Mouse (Mus musculus) lung, embryonic 15.5 days (tissue): ENCODE results near the gene Unc13a. TPM values are rescaled to one million over a fixed set of nuclear protein-coding genes. Genes with fewer than 3 reads are reported as not detected.

Experiments used
- ATAC-seq: fragments of 200-750 bp; cut with Nextera tagmentation; 2 replicates; pipeline ENCODE4 v1.8.0; 2017; ENCODE audit warnings: moderate number of reproducible peaks, borderline replicate concordance; ENCODE audit not compliant: low FRiP score, low TSS enrichment; ENCODE audit errors: extremely low read depth
- H3K27ac ChIP-seq: fragments of 300-500 bp; sonication (generic); 2 replicates; pipeline ENCODE4 v1.5.1; 2015; ENCODE audit warnings: moderate library complexity, mild to moderate bottlenecking, inconsistent platforms
- H3K27me3 ChIP-seq: fragments of 300-500 bp; sonication (generic); 2 replicates; pipeline ENCODE4 v1.6.1; 2015; ENCODE audit warnings: inconsistent platforms
- H3K36me3 ChIP-seq: fragments of 300-500 bp; sonication (generic); 2 replicates; pipeline ENCODE4 v1.6.1; 2015; ENCODE audit warnings: inconsistent platforms
- H3K4me1 ChIP-seq: fragments of 300-500 bp; sonication (generic); 2 replicates; pipeline ENCODE4 v1.6.1; 2015; ENCODE audit warnings: inconsistent platforms
- H3K4me2 ChIP-seq: fragments of 300-500 bp; sonication (generic); 2 replicates; pipeline ENCODE4 v1.6.1; 2015; ENCODE audit warnings: inconsistent platforms, mild to moderate bottlenecking, moderate library complexity
- H3K4me3 ChIP-seq: fragments of 300-500 bp; sonication (generic); 2 replicates; pipeline ENCODE4 v1.5.1; 2015; ENCODE audit warnings: mild to moderate bottlenecking, inconsistent platforms
- H3K9ac ChIP-seq: fragments of 300-500 bp; sonication (generic); 2 replicates; pipeline ENCODE4 v1.6.1; 2015; ENCODE audit warnings: inconsistent platforms
- H3K9me3 ChIP-seq: fragments of 300-500 bp; sonication (generic); 2 replicates; pipeline ENCODE4 v1.6.1; 2016; ENCODE audit warnings: inconsistent platforms
- WGBS: fragments of 180-500 bp; shearing (Covaris S2); methylation state at CpG from one replicate; pipeline ENCODE4 v1.1.7; 2015; 5-methylcytosine and 5-hydroxymethylcytosine counted together
- polyA plus RNA-seq: library from polyadenylated mRNA; unstranded; fragments of >200 nt; fragmentation: Nextera tagmentation; extraction: Ambion mirVana; gene quantifications from 2 replicates; pipeline ENCODE4 v1.2.1, GENCODE M21; 2015

Gene Unc13a
- polyA plus RNA-seq, 1 experiment from 2014 or later: 0.66 TPM

DNA sequence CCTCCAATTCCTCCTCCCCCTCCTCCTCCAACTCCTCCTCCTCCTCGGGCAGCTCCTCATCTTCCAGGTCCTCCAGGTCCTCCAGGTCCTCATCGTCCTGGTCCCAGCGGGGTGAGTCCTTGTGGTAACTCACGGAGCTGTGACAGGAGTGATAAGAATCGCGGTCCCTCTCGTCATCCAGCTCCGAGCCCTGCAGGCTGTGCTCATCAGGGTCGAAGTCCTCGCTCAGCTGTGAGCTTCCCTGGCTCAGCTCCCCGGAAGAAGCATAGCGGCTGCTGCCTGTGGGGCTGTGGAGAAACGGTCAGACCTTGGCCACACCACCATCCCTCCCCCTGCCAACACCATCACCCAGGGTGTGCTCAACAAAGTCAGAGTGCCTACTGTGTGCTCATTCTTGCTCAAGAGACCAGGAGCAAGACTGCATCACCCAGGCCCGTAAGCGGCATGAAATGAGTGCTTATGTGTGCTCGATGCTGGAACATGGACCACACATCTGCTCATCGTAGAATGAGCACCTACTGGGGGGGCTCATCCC lies 13.0 kb downstream of the Unc13a start:
- no peak overlapping the region for H3K9ac ChIP-seq
- H3K36me3 ChIP-seq: no peaks in the 10 kb centered on the region
- 24% methylated on average over 17 of the region's 17 CpGs for WGBS
- no peaks in the 10 kb centered on the region for H3K9me3 ChIP-seq
- peaks cover 78% of the 10 kb centered on the region for H3K27me3 ChIP-seq
- H3K4me3 ChIP-seq: no peak overlapping the region
- H3K4me1 ChIP-seq: peaks cover 8% of the 10 kb centered on the region; the same call in 1 of the 2 replicates
- H3K4me2 ChIP-seq: no peak overlapping the region
- no peak overlapping the region for H3K27ac ChIP-seq
- ATAC-seq: no peak

- 30% methylated on average over 9 of the region's 9 CpGs for WGBS
- H3K4me3 ChIP-seq: no peak overlapping the region
- H3K27ac ChIP-seq: no peak overlapping the region
- H3K36me3 ChIP-seq: no peaks in the 10 kb centered on the region
- H3K4me1 ChIP-seq: peaks cover 8% of the 10 kb centered on the region; the same call in 1 of the 2 replicates
- H3K9ac ChIP-seq: no peak overlapping the region
- ATAC-seq: no peak
- H3K9me3 ChIP-seq: no peaks in the 10 kb centered on the region
- peaks cover 81% of the 10 kb centered on the region for H3K27me3 ChIP-seq
- no peak overlapping the region for H3K4me2 ChIP-seq
Observed at GRCm38 (mm10) chr8:71657816-71658215, 13.7 kb downstream of the Unc13a start.

GRCm38 (mm10) chr8:71654600-71654999 lies 17.0 kb downstream of the Unc13a start:
- Histone ChIP-seq H3K4me1 (peaks cover 8% of the 10 kb centered on the region; the same call in 1 of the 2 replicates), H3K4me3 (no peak overlapping the region), H3K27ac (no peak overlapping the region), H3K27me3 (peaks cover 65% of the 10 kb centered on the region), H3K4me2 (peak overlapping the region; percentile 46), H3K9me3 (no peaks in the 10 kb centered on the region), H3K36me3 (no peaks in the 10 kb centered on the region), H3K9ac (no peak overlapping the region)
- 1% methylated on average over 24 of the region's 24 CpGs for WGBS
- ATAC-seq: no peak

DNA sequence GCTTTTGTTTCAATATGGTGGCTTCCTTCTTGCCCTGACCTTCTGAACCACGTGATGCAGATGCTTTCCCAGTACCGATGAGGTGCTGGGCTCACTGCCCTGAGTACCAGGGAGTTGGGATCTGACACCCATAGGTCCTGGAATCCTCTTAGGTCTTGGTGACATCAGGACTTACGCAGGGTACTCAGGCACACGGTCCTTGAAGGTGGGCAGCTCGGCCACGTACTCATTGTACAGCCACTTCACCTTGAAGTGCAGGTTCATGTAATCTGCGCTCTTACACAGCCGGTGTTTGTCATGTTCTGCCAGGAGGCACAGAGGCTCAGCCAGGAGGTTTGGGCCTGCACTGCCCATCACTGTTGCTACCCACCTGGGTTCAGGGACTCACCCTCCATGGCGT lies 26.0 kb downstream of the Unc13a start:
- 56% methylated on average over 9 of the region's 9 CpGs for WGBS
- no peak overlapping the region for H3K4me3 ChIP-seq

GRCm38 (mm10) chr8:71639318-71639717 lies 32.2 kb downstream of the Unc13a start:
- no peaks in the 10 kb centered on the region for H3K9me3 ChIP-seq
- no peak overlapping the region for H3K4me3 ChIP-seq
- 70% methylated on average over 4 of the region's 4 CpGs for WGBS
- peaks cover 19% of the 10 kb centered on the region for H3K27me3 ChIP-seq
- H3K4me2 ChIP-seq: no peak overlapping the region
- no peak for ATAC-seq
- peaks cover 5% of the 10 kb centered on the region; the same call in 1 of the 2 replicates for H3K4me1 ChIP-seq
- H3K9ac ChIP-seq: no peak overlapping the region
- H3K27ac ChIP-seq: no peak overlapping the region
- no peaks in the 10 kb centered on the region for H3K36me3 ChIP-seq

More for the DNA sequence above, 26.0 kb downstream of the Unc13a start:
- H3K4me1 ChIP-seq: no peaks in the 10 kb centered on the region
- H3K36me3 ChIP-seq: no peaks in the 10 kb centered on the region
- no peak overlapping the region for H3K9ac ChIP-seq
- no peaks in the 10 kb centered on the region for H3K9me3 ChIP-seq
- ATAC-seq: no peak
- H3K4me2 ChIP-seq: no peak overlapping the region
- H3K27me3 ChIP-seq: no peaks in the 10 kb centered on the region
- H3K27ac ChIP-seq: no peak overlapping the region

DNA sequence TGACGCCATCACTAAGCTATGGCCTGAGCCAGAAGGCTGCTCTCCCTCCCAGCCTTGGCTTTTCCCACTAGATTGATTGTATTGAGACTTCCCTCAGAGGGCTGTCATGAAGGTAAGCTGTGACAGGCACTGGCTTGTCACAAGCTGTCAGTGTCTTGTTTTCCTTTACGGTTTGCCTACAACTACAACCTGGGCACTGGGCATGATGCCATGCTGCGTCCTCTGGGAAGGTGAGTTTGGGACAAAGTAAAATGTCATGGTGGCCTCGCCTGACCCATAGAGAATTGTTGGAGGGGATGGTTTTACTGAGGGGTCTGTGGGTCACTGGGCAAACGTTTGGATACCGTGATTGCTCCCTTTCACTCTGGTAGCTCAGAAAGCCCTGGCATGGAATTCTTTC lies 33.2 kb downstream of the Unc13a start:
- no peak for ATAC-seq
- Histone ChIP-seq H3K27ac (no peak overlapping the region), H3K4me3 (no peak overlapping the region), H3K27me3 (peaks cover 26% of the 10 kb centered on the region), H3K9me3 (no peaks in the 10 kb centered on the region), H3K4me1 (peaks cover 9% of the 10 kb centered on the region; the same call in 1 of the 2 replicates), H3K36me3 (no peaks in the 10 kb centered on the region), H3K4me2 (no peak overlapping the region), H3K9ac (no peak overlapping the region)
- WGBS: 63% methylated on average over 6 of the region's 6 CpGs

DNA sequence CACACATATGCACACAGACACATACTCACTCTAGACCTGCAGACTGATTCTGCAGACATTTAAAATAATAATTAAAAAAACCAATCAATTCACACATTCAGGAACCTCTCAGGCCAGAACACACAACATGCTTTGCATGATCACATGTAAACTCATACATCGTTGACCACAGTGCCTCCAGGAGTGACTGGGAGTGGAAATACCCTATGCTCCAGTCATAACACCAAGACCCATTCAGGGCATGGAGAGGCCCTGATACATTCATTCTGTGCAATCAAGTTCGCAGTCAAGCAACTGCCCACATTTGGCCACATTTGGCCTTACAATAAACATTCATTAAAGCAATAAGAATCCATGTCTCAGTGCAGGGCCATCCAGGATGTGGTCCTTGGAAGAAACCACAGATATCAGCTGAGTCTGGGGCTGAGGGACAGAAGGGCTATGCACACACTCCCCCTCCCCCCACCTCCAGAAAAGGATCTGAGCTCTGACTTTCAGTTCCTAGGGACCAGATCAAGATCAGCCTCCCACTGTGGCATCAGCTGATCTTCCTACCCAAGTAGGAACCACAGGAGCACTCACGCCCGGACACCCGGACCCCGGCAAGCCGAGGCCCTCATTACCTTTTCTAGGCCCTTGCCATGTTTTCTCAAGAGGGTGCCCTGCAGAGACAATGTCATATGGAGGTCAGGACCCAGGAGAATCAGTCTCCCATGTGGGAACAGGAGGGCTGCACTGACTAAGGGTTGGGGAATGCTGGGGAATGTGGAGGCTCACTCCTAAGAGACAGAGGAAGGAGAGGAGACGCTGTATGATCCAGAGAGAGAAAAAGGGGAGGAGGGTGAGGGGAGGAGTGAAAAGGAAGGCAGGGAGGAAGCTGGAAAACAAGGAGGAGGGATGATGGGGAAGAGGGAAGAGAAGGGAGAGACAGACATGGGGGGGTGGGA lies 34.1 kb downstream of the Unc13a start:
- H3K4me2 ChIP-seq: no peak overlapping the region

GRCm38 (mm10) chr8:71633981-71634667 lies 37.4 kb downstream of the Unc13a start:
- Histone ChIP-seq H3K4me1 (peaks cover 17% of the 10 kb centered on the region), H3K4me2 (peak overlapping the region; percentile 43), H3K9ac (no peak overlapping the region), H3K36me3 (no peaks in the 10 kb centered on the region), H3K27me3 (peaks cover 44% of the 10 kb centered on the region), H3K9me3 (no peaks in the 10 kb centered on the region), H3K4me3 (peak overlapping the region; percentile 14; the same call in 1 of the 2 replicates), H3K27ac (no peak overlapping the region)
- WGBS: 4% methylated on average over 26 of the region's 26 CpGs
- no peak for ATAC-seq

More for the DNA sequence above, 34.1 kb downstream of the Unc13a start:
- no peak for ATAC-seq
- no peak overlapping the region for H3K4me3 ChIP-seq
- H3K27ac ChIP-seq: no peak overlapping the region
- H3K9me3 ChIP-seq: no peaks in the 10 kb centered on the region
- peaks cover 35% of the 10 kb centered on the region for H3K27me3 ChIP-seq
- no peaks in the 10 kb centered on the region for H3K36me3 ChIP-seq
- peaks cover 9% of the 10 kb centered on the region; the same call in 1 of the 2 replicates for H3K4me1 ChIP-seq
- whole genome bisulfite sequencing: 46% methylated on average over 8 of the region's 8 CpGs
- no peak overlapping the region for H3K9ac ChIP-seq

DNA sequence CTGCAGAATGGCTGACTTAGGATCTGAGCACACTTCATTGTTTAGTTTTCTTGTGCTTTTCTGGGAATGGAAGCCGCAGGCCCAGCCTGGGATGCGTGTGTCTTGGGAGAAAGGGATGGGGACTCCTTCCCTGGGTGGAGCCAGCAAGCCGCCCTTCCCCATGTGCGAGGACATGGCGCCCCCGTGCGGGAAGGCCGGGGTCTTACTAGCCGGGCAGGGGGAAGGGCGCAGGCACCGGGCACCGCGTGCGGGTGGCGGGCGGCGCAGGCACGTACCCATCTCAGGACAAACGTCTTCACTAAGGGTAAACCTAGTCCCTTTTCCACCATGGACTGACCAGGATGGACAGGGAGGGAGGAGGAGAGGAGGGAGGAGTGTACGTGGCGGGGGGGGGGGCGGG lies 38.4 kb downstream of the Unc13a start:
- Histone ChIP-seq H3K27ac (no peak overlapping the region), H3K4me3 (no peak overlapping the region), H3K4me2 (no peak overlapping the region), H3K9ac (no peak overlapping the region), H3K36me3 (no peaks in the 10 kb centered on the region), H3K27me3 (peaks cover 44% of the 10 kb centered on the region), H3K9me3 (no peaks in the 10 kb centered on the region), H3K4me1 (peaks cover 27% of the 10 kb centered on the region)
- ATAC-seq: no peak
- 9% methylated on average over 10 of the region's 22 CpGs for WGBS

DNA sequence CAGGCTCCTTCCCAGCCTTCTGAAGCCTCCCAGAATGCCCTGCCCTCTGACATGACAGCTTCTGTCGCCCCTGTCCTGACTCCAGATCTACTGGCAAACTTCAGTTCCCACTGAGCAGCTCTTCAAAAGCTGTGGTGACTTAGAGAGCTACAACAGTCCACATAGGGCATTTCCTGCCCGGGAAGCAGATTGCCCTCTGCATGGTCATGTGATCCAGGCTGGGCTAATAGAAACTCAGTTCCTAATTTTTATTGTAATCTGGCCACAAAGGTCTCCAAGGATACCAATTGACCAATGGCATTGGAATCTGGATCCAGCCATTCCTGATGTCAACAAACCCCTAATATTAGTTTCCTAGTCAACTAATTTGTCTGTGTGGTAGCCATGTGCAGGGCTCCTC lies 39.7 kb downstream of the Unc13a start:
- WGBS: 66% methylated on average over 2 of the region's 2 CpGs
- Histone ChIP-seq H3K27ac (no peak overlapping the region), H3K4me1 (peaks cover 39% of the 10 kb centered on the region), H3K36me3 (no peaks in the 10 kb centered on the region), H3K4me2 (no peak overlapping the region), H3K27me3 (peaks cover 44% of the 10 kb centered on the region), H3K9ac (no peak overlapping the region), H3K4me3 (no peak overlapping the region), H3K9me3 (no peaks in the 10 kb centered on the region)
- no peak for ATAC-seq

DNA sequence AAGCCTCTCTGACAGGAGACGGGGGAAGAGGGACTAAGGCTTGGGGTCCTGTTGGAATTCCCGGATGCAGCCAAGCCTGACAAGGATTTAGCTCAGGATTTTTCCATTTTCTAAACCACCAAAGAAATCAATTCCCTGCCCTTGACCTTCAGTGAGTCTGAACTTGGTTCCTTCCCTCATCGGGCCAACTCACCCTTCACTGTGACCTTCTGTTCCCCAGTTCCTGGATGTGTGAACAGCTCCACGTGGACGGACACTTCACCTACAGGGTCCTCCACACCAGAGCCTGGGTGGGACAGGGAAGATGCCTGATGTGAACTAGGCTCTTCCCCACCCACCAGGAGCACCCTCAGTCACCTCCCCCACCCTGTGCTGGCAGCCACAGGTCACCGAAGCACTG lies 40.8 kb downstream of the Unc13a start:
- no peak overlapping the region for H3K27ac ChIP-seq
- peaks cover 39% of the 10 kb centered on the region for H3K27me3 ChIP-seq
- WGBS: 84% methylated on average over 6 of the region's 6 CpGs
- no peak overlapping the region for H3K4me2 ChIP-seq
- no peaks in the 10 kb centered on the region for H3K9me3 ChIP-seq
- ATAC-seq: no peak
- H3K4me3 ChIP-seq: no peak overlapping the region
- no peaks in the 10 kb centered on the region for H3K36me3 ChIP-seq
- no peak overlapping the region for H3K9ac ChIP-seq
- peaks cover 39% of the 10 kb centered on the region for H3K4me1 ChIP-seq
